Mouse (Mus musculus): ENCODE data around the gene Npm1. TPM values are rescaled to one million over a fixed set of nuclear protein-coding genes. Genes with fewer than 3 reads are reported as not detected.
A peak's percentile ranks its signal among the peaks of the same experiment; 100 is the strongest.

Gene Npm1
- polyA plus RNA-seq, 1 experiment from 2014 or later = 1,018 TPM

DNA sequence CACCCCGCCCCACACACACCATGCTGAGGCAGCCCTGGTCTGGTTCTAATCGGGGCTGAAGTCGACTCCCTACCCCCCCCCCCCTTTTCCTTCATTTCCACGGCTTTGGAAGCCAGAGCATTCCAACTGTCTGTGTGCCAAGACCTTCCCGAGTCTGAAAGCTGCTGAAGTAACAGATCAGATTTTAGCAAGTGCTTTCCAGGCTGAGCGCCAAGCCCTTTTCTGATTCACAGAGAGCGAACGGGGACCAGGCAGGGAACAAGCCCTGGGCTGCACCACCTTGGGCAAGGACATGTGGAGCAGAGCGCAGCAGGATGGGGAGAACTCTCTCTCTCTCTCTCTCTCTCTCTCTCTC lies 16.9 kb downstream of the Npm1 start:
- Histone ChIP-seq H3K36me3 (ENCODE audit: control insufficient read depth, insufficient read depth, low read length) (peaks cover 19% of the 10 kb centered on the region), H3K9ac (ENCODE audit: low read depth, low read length) (no peak overlapping the region), H3K4me2 (ENCODE audit: low read depth, low read length) (peak overlapping the region; percentile 94), H3K4me1 (ENCODE audit: control insufficient read depth, insufficient read depth, low read length) (peaks cover 33% of the 10 kb centered on the region), H3K9me3 (ENCODE audit: control insufficient read depth, low read length) (no peaks in the 10 kb centered on the region), H3K4me3 (ENCODE audit: low read depth, low read length) (peak overlapping the region; percentile 67), H3K27ac (replicated peaks; ENCODE audit: low read depth, low read length) (0 out of 2 replicates have a peak overlapping the region, but pooled peaks have one; percentile 75), H3K27me3 (replicated peaks; ENCODE audit: control insufficient read depth, insufficient read depth, low read length) (peaks cover 8% of the 10 kb centered on the region; the same call in 1 of the 2 replicates)
- 2% methylated on average over 7 of the region's 9 CpGs for WGBS
- DNase-seq (ENCODE audit: low spot score) (peak; percentile 98), ATAC-seq (ENCODE audit: low read depth) (peak; percentile 67)

DNA sequence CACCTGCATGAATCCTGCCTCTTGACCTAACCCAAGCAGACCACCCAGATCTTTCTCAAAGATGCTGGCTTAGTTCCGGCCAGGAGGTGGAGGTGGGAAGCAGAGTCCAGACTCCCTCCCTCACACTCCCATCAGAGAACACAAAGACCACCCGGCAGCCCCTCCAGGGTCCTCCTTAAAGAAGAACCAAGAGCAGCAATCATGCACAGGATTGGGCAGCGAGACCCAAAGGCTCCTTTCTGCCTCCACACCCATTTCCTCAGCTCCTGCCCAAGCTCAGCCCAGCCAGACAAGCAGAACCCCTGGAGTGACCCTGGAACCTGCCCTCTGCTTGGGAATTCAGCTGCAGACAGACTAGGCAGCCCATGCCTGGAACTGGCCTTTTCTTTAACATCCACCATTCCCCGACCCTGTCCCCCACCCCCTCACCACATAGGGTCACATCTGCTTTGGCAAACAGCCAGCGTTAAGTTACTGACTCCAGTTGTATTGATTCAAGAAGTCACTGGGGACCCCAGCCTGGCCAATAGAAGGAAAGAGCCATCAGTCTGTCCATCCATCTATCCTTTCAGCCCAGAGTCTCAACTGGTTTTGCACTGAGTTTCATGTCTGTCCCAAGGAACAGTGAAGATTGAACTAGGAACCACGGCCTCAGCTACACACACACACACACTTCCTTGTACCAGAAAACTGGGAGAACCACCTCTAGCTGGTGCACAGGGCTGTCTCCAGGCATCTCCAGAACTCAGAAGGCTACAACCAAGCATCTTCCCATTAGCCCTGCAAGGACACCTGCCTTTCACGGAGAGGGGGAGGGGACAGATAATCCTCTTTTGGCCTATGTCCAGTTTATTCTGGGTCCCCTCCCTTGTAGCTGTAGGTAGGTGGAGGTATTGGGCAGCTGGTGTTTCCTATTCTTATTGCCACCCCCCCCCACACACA lies 17.5 kb downstream of the Npm1 start:
- Histone ChIP-seq H3K9me3 (ENCODE audit: control insufficient read depth, low read length) (no peaks in the 10 kb centered on the region), H3K27me3 (replicated peaks; ENCODE audit: control insufficient read depth, insufficient read depth, low read length) (peaks cover 8% of the 10 kb centered on the region; the same call in 1 of the 2 replicates), H3K27ac (replicated peaks; ENCODE audit: low read depth, low read length) (no peak overlapping the region), H3K4me3 (ENCODE audit: low read depth, low read length) (peak overlapping the region; percentile 12), H3K4me1 (ENCODE audit: control insufficient read depth, insufficient read depth, low read length) (peaks cover 33% of the 10 kb centered on the region), H3K36me3 (ENCODE audit: control insufficient read depth, insufficient read depth, low read length) (peaks cover 12% of the 10 kb centered on the region), H3K9ac (ENCODE audit: low read depth, low read length) (no peak overlapping the region; the same call in 1 of the 2 replicates), H3K4me2 (ENCODE audit: low read depth, low read length) (peak overlapping the region; percentile 94)
- ATAC-seq (ENCODE audit: low read depth) (no peak), DNase-seq (ENCODE audit: low spot score) (peak; percentile 43)
- WGBS = 15% methylated on average over 6 of the region's 7 CpGs

DNA sequence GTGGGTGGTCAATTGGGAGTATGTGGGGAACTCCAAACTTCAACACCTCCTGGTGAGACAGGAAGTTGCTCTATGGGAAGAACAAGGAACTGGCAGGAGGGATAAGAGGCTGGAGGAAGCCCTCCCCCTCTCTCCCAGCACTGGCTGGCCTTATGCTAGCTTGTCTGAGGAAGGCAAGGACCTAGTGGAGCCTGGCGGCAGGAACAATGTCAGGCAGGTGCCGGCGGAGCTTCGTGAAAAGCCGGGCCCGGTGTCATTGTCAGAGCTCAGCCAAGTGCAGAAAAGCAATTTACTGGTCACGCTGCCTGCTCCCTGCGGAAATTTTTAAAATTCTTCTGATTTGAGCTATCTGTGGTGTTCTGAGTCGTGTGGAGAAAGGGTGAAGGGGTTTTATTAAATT lies 19.1 kb downstream of the Npm1 start:
- Histone ChIP-seq H3K4me2 (ENCODE audit: low read depth, low read length) (no peak overlapping the region; the same call in 1 of the 2 replicates), H3K9me3 (ENCODE audit: control insufficient read depth, low read length) (no peaks in the 10 kb centered on the region), H3K9ac (ENCODE audit: low read depth, low read length) (no peak overlapping the region), H3K4me1 (ENCODE audit: control insufficient read depth, insufficient read depth, low read length) (peaks cover 33% of the 10 kb centered on the region), H3K27ac (replicated peaks; ENCODE audit: low read depth, low read length) (no peak overlapping the region), H3K27me3 (replicated peaks; ENCODE audit: control insufficient read depth, insufficient read depth, low read length) (peaks cover 8% of the 10 kb centered on the region; the same call in 1 of the 2 replicates), H3K36me3 (ENCODE audit: control insufficient read depth, insufficient read depth, low read length) (no peaks in the 10 kb centered on the region), H3K4me3 (ENCODE audit: low read depth, low read length) (no peak overlapping the region)
- WGBS = 18% methylated on average over 9 of the region's 9 CpGs
- ATAC-seq (ENCODE audit: low read depth) = no peak
- no peak for DNase-seq (ENCODE audit: low spot score)

DNA sequence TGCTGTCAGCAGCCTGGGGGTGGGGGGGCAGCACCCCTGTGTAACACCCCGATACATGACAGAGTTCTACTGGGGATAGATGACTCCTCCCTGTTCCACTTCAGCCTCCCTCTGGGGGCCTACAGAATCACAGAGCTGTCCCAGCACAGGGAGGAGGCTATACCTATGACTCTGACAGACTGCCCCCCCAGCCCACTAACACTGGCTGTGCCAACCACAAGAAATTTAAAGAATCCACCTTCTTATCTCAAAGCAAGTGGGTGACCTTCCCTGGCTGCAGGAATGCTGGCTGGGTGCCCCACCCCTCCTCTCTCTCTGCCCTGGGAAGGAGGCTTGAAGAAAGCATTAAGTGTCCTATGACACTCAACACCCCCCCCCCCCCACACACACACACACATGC lies 20.2 kb downstream of the Npm1 start:
- Histone ChIP-seq H3K4me2 (ENCODE audit: low read depth, low read length) (no peak overlapping the region), H3K9me3 (ENCODE audit: control insufficient read depth, low read length) (no peaks in the 10 kb centered on the region), H3K4me1 (ENCODE audit: control insufficient read depth, insufficient read depth, low read length) (peaks cover 29% of the 10 kb centered on the region), H3K27ac (replicated peaks; ENCODE audit: low read depth, low read length) (no peak overlapping the region), H3K36me3 (ENCODE audit: control insufficient read depth, insufficient read depth, low read length) (no peaks in the 10 kb centered on the region), H3K9ac (ENCODE audit: low read depth, low read length) (no peak overlapping the region), H3K27me3 (replicated peaks; ENCODE audit: control insufficient read depth, insufficient read depth, low read length) (peaks cover 8% of the 10 kb centered on the region; the same call in 1 of the 2 replicates), H3K4me3 (ENCODE audit: low read depth, low read length) (no peak overlapping the region)
- ATAC-seq (ENCODE audit: low read depth) = no peak
- DNase-seq (ENCODE audit: low spot score) = no peak
- WGBS = 83% methylated on average over 1 of the region's 1 CpGs

DNA sequence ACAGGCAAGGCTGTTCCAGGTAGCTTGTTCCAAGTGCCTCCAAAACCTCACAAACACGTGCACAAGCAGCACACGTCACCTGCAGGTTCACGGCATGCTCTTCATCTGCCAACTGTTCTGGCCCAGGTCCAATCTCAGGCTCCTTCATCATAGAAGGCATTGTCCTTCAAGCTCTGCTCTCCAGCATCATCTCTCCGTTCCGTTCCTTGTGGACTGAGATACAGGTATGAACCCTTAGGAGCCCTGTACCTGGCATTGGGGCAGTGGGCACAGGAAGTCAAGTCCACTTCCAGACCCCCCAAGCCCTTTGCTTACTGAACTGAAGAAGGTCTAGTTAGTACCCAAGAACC lies 22.9 kb downstream of the Npm1 start:
- no peak overlapping the region for H3K4me2 ChIP-seq (ENCODE audit: low read depth, low read length)
- H3K36me3 ChIP-seq (ENCODE audit: control insufficient read depth, insufficient read depth, low read length) = no peaks in the 10 kb centered on the region
- no peak overlapping the region for H3K4me3 ChIP-seq (ENCODE audit: low read depth, low read length)
- H3K27me3 ChIP-seq (replicated peaks; ENCODE audit: control insufficient read depth, insufficient read depth, low read length) = peaks cover 8% of the 10 kb centered on the region; the same call in 1 of the 2 replicates
- H3K9ac ChIP-seq (ENCODE audit: low read depth, low read length) = no peak overlapping the region
- no peaks in the 10 kb centered on the region for H3K9me3 ChIP-seq (ENCODE audit: control insufficient read depth, low read length)
- no peak for ATAC-seq (ENCODE audit: low read depth)
- H3K27ac ChIP-seq (replicated peaks; ENCODE audit: low read depth, low read length) = no peak overlapping the region
- peaks cover 17% of the 10 kb centered on the region for H3K4me1 ChIP-seq (ENCODE audit: control insufficient read depth, insufficient read depth, low read length)
- DNase-seq (ENCODE audit: low spot score) = no peak
- 87% methylated on average over 5 of the region's 5 CpGs for WGBS

DNA sequence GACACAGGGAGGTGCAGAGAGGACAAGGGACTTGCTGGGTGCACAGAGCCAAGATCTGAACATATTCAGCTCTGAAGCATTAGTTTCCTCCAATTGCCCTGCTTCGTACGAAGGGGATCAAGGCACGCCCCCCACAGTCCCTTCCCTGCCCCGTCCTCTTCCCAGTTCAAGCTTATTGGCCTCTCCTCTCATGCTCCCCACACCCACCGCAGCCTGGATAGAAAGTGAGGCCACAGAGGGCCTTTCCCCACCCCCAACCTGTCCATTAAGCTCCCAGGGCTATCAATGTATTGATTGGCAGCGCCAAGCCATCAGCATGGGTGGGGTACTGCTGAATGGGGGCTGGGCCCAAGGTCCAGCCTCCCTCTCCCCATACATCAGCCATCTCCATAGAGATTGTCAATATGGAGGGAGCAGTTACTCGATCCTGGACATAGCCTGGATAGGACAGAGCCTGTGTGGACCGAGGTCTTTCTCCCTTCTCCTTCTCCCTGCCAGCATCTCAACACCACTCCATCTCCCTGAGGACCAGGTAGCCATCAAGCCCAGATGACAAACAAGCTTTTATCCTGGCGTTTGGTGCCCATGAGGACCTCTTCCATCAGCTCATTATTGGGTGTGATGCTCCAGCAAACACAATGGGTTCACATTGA lies 23.4 kb downstream of the Npm1 start:
- no peak for DNase-seq (ENCODE audit: low spot score)
- no peak overlapping the region for H3K4me2 ChIP-seq (ENCODE audit: low read depth, low read length)
- no peak overlapping the region for H3K4me3 ChIP-seq (ENCODE audit: low read depth, low read length)
- H3K27me3 ChIP-seq (replicated peaks; ENCODE audit: control insufficient read depth, insufficient read depth, low read length) = peaks cover 5% of the 10 kb centered on the region; the same call in 1 of the 2 replicates
- H3K9ac ChIP-seq (ENCODE audit: low read depth, low read length) = no peak overlapping the region
- WGBS = 82% methylated on average over 9 of the region's 9 CpGs
- no peak for ATAC-seq (ENCODE audit: low read depth)
- H3K9me3 ChIP-seq (ENCODE audit: control insufficient read depth, low read length) = no peaks in the 10 kb centered on the region
- peaks cover 12% of the 10 kb centered on the region for H3K4me1 ChIP-seq (ENCODE audit: control insufficient read depth, insufficient read depth, low read length)
- no peaks in the 10 kb centered on the region for H3K36me3 ChIP-seq (ENCODE audit: control insufficient read depth, insufficient read depth, low read length)
- no peak overlapping the region for H3K27ac ChIP-seq (replicated peaks; ENCODE audit: low read depth, low read length)

DNA sequence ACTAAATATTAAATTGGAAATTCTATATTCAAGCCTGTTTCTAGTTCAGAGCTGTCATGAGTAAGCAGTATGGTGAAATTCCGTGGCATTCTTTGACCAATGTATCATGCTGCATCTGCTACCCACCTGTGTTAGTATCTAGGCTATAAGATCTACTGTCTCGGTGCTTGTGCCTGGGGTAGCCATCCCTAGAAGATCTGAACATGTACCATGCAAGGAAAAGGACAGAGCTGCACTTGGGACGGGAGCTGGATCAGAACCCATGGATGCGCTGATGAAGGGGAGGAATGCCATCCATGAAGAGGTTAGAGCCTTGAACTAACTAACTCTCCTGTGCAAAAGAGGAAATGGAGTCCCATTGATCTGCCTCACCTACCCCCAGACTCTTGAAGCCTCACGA lies 24.3 kb downstream of the Npm1 start:
- 83% methylated on average over 5 of the region's 5 CpGs for WGBS
- H3K27me3 ChIP-seq (replicated peaks; ENCODE audit: control insufficient read depth, insufficient read depth, low read length) = no peaks in the 10 kb centered on the region; the same call in 1 of the 2 replicates
- H3K4me1 ChIP-seq (ENCODE audit: control insufficient read depth, insufficient read depth, low read length) = 0 out of 2 replicates have a peak, but pooled peaks cover 4% of the 10 kb centered on the region
- H3K9me3 ChIP-seq (ENCODE audit: control insufficient read depth, low read length) = no peaks in the 10 kb centered on the region
- ATAC-seq (ENCODE audit: low read depth) = no peak
- H3K9ac ChIP-seq (ENCODE audit: low read depth, low read length) = no peak overlapping the region
- no peaks in the 10 kb centered on the region for H3K36me3 ChIP-seq (ENCODE audit: control insufficient read depth, insufficient read depth, low read length)
- no peak overlapping the region for H3K27ac ChIP-seq (replicated peaks; ENCODE audit: low read depth, low read length)
- H3K4me2 ChIP-seq (ENCODE audit: low read depth, low read length) = no peak overlapping the region
- no peak overlapping the region for H3K4me3 ChIP-seq (ENCODE audit: low read depth, low read length)
- no peak for DNase-seq (ENCODE audit: low spot score)

DNA sequence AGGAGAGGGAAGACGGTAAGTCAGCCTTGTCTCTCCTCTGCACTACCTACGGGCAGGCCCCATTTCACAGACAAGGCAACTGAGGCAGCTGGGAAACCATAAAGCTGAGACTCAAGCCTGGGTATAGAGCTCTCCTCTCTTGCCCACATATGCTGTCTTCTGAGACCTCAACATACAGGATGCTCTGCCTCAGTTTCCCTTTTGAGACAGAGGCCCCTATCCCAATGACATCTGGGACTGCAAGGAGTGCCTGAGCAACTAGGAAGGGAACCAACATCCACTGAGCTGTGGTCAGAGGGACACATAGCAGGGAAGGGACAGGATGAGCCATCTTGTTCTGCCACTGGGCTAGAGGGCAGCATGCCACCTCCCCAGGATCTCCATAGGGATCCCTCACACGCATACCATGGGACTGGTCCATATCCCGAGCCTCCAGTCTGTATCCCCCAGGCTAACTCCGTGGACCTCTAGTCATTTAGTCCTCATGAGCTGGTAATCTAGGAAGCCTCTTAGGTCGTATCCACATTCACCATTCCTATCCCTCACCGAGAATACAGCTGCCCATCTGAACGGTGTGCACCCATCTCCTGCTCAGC lies 28.5 kb downstream of the Npm1 start:
- DNase-seq (ENCODE audit: low spot score) (no peak), ATAC-seq (ENCODE audit: low read depth) (no peak)
- Histone ChIP-seq H3K4me3 (ENCODE audit: low read depth, low read length) (no peak overlapping the region), H3K36me3 (ENCODE audit: control insufficient read depth, insufficient read depth, low read length) (no peaks in the 10 kb centered on the region), H3K27me3 (replicated peaks; ENCODE audit: control insufficient read depth, insufficient read depth, low read length) (no peaks in the 10 kb centered on the region), H3K9ac (ENCODE audit: low read depth, low read length) (no peak overlapping the region), H3K9me3 (ENCODE audit: control insufficient read depth, low read length) (no peaks in the 10 kb centered on the region), H3K4me2 (ENCODE audit: low read depth, low read length) (no peak overlapping the region), H3K4me1 (ENCODE audit: control insufficient read depth, insufficient read depth, low read length) (no peaks in the 10 kb centered on the region), H3K27ac (replicated peaks; ENCODE audit: low read depth, low read length) (no peak overlapping the region)
- WGBS = 88% methylated on average over 8 of the region's 8 CpGs

Measured in embryonic facial prominence, embryonic 14.5 days (tissue).